Mouse (Mus musculus) intestine, embryonic 15.5 days (tissue): Measurements from ENCODE around the gene Cd3eap. TPM values are rescaled to one million over a fixed set of nuclear protein-coding genes. Genes with fewer than 3 reads are reported as not detected.

Experiments
- ATAC-seq: fragments of 200-750 bp; cut with Nextera tagmentation; 2 replicates; pipeline ENCODE4 v1.8.0; 2017; ENCODE audit warnings: moderate TSS enrichment, moderate library complexity
- H3K27ac ChIP-seq: fragments of 300-500 bp; sonication (generic); 2 replicates; pipeline ENCODE4 v1.5.1; 2015; ENCODE audit warnings: mild to moderate bottlenecking, inconsistent platforms
- H3K27me3 ChIP-seq: fragments of 300-500 bp; sonication (generic); replicated peaks from 2 replicates; pipeline ENCODE4 v1.6.1; 2015; ENCODE audit warnings: inconsistent platforms
- H3K36me3 ChIP-seq: fragments of 300-500 bp; sonication (generic); 2 replicates; pipeline ENCODE4 v1.6.1; 2015; ENCODE audit warnings: inconsistent platforms
- H3K4me1 ChIP-seq: fragments of 300-500 bp; sonication (generic); replicated peaks from 2 replicates; pipeline ENCODE4 v1.6.1; 2015; ENCODE audit warnings: inconsistent platforms
- H3K4me2 ChIP-seq: fragments of 300-500 bp; sonication (generic); replicated peaks from 2 replicates; pipeline ENCODE4 v1.6.1; 2015; ENCODE audit warnings: mild to moderate bottlenecking, inconsistent platforms
- H3K4me3 ChIP-seq: fragments of 300-500 bp; sonication (generic); replicated peaks from 2 replicates; pipeline ENCODE4 v1.5.1; 2015; ENCODE audit warnings: inconsistent platforms
- H3K9ac ChIP-seq: fragments of 300-500 bp; sonication (generic); 2 replicates; pipeline ENCODE4 v1.6.1; 2015; ENCODE audit warnings: inconsistent platforms
- H3K9me3 ChIP-seq: fragments of 300-500 bp; sonication (generic); 2 replicates; pipeline ENCODE4 v1.6.1; 2016; ENCODE audit warnings: inconsistent platforms
- WGBS: fragments of 180-500 bp; shearing (Covaris S2); methylation state at CpG from one replicate; pipeline ENCODE4 v1.1.7; 2015; 5-methylcytosine and 5-hydroxymethylcytosine counted together
- polyA plus RNA-seq: library from polyadenylated mRNA; unstranded; fragments of >200 nt; fragmentation: Nextera tagmentation; extraction: Ambion mirVana; gene quantifications from 2 replicates; pipeline ENCODE4 v1.2.1, GENCODE M21; 2015

Gene Cd3eap
- polyA plus RNA-seq, 1 experiment from 2014 or later, result 21.7 TPM

DNA sequence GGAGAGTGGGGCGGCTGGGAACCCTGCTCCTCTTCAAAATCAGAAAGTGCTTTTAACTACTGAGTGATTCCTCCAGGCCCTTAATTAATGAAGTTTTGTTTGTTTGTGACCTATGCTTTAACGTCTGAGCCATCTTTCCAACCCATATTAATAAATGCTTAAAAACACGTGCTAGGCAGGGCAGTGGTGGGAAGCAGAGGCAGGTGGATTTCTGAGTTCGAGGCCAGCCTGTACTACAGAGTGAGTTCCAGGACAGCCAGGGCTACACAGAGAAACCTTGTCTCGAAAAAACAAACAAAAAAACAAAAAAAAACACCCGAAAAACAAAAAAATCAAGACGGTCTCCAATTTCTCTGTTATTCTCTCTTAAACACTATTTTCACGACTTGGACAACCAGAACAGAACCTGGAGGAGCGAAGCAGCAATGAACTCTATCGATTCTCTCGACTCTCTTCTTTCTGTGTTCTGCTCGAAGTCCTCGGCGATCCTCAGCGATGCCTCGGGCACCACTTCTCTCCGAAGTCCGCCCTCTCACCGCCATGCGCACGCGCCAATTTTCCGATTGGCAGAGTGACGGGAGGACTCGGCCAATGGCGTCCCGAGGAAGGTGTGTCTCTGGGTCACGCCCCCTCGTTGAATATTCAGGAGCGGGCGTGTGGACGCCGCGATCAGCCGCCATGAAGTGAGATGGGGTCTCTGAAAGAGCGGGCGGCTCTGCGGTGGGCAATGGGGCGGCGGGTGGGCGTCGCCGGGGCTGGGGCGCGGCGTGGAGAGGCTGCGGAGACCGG lies 22.3 kb upstream of the Cd3eap start, which contains the start of gene Ercc2:
TSS of gene Ercc2 (plus strand) at position 634 of the 789 bp plus-strand sequence.
- 5% methylated on average over 46 of the region's 48 CpGs for WGBS
- peak; percentile 98 for ATAC-seq

DNA sequence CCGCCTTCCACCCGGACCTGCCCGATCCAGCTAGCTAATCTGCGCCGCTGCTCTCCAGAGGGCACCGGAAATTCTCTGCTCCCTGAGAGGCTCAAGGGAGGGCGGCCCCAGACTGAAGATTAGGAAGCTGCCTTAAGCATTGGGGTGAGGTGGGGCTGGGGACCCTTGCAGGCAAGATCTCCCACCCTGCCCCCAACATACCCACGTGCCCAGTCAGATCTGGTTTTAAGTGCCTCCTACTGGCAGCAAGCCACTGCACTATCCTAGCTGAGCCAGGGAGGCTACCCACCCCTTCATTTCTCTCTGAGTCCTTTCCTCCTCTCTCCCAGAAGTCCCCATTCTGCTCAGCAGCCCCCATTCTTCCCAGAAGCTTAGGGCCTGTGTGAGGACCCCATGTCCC lies 18.8 kb upstream of the Cd3eap start:
- Histone ChIP-seq H3K27me3 (no peaks in the 10 kb centered on the region), H3K9ac (no peak overlapping the region), H3K4me1 (peaks cover 3% of the 10 kb centered on the region), H3K36me3 (no peaks in the 10 kb centered on the region), H3K9me3 (no peaks in the 10 kb centered on the region), H3K27ac (no peak overlapping the region), H3K4me3 (no peak overlapping the region), H3K4me2 (no peak overlapping the region)
- 68% methylated on average over 8 of the region's 8 CpGs for WGBS
- no peak for ATAC-seq

More for the DNA sequence above, 22.3 kb upstream of the Cd3eap start, which contains the start of gene Ercc2:
- Histone ChIP-seq H3K27ac (peak within 1 kb of the TSS; percentile 20; the same call in 1 of the 2 replicates), H3K4me1 (peaks cover 4% of the 10 kb centered on the region), H3K4me2 (peak within 1 kb of the TSS; percentile 78), H3K36me3 (peaks cover 10% of the 10 kb centered on the region; the same call in 1 of the 2 replicates), H3K27me3 (no peaks in the 10 kb centered on the region), H3K9me3 (no peaks in the 10 kb centered on the region), H3K9ac (peak within 1 kb of the TSS; percentile 76), H3K4me3 (peak within 1 kb of the TSS; percentile 66)

DNA sequence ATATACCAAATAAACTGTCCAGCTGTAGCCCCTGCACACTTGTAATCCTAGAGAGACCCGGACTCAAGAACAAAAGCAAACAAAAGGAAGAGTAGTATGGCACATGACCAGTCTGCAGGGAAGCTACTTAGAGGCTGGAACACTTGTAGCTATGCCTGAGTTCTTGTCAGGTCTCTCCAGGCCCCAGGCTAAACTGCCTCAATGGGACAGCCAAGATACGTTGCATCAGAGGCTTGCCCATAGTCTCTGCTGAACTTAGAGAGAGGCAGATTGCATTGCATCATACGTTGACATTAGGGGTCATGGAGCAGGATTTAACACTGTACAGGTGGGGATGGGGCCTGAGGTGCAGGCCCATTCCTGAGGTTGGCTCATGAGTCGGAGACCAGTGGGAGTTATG lies 16.7 kb upstream of the Cd3eap start:
- Histone ChIP-seq H3K4me3 (no peak overlapping the region), H3K9ac (no peak overlapping the region), H3K27ac (no peak overlapping the region), H3K4me1 (no peaks in the 10 kb centered on the region), H3K36me3 (no peaks in the 10 kb centered on the region), H3K4me2 (no peak overlapping the region), H3K27me3 (no peaks in the 10 kb centered on the region), H3K9me3 (no peaks in the 10 kb centered on the region)
- no peak for ATAC-seq
- 79% methylated on average over 4 of the region's 4 CpGs for WGBS

DNA sequence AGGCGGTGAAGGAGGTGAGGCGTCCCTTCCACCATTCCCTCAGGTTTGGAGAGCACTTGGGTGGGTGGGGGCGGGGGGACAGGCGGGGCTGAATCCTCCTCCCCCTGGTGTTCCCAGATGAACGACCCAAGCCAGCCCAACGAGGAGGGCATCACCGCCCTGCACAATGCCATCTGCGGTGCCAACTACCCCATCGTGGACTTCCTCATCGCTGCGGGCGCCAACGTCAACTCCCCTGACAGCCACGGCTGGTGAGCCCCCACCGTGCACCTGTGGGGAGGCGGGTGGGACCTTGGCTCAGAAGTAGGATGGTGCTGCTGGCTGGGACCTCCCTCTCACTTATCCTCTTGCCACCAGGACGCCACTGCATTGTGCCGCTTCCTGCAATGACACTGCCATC lies 16.1 kb upstream of the Cd3eap start:
- no peak overlapping the region for H3K4me2 ChIP-seq
- H3K4me1 ChIP-seq, result no peaks in the 10 kb centered on the region
- no peak overlapping the region for H3K4me3 ChIP-seq
- no peak overlapping the region for H3K9ac ChIP-seq
- no peaks in the 10 kb centered on the region for H3K36me3 ChIP-seq
- H3K27me3 ChIP-seq, result no peaks in the 10 kb centered on the region
- WGBS, result 77% methylated on average over 18 of the region's 18 CpGs
- no peaks in the 10 kb centered on the region for H3K9me3 ChIP-seq
- no peak for ATAC-seq
- H3K27ac ChIP-seq, result no peak overlapping the region

DNA sequence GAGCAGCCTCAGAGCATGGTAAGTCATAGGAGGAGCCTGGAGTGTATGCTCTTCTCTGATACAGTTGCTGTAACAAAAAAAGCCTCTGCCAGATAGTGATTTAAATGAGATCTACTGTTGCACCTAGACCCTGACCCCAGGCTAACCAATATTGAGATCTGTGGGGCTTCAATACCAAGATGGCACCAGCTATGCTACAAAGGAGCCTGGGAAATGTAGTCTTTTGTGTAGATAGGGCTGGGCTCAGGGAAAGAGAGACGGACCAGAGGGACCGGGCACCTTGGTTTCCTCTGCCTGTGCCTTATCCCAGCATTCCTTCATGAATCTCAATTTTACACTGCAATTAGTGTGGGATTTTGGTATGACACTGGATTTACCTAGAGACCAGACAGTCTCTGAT lies 14.1 kb upstream of the Cd3eap start:
- Histone ChIP-seq H3K4me1 (peaks cover 9% of the 10 kb centered on the region; the same call in 1 of the 2 replicates), H3K9ac (no peak overlapping the region), H3K36me3 (no peaks in the 10 kb centered on the region), H3K9me3 (no peaks in the 10 kb centered on the region), H3K4me3 (no peak overlapping the region), H3K27me3 (no peaks in the 10 kb centered on the region), H3K4me2 (no peak overlapping the region), H3K27ac (no peak overlapping the region)
- ATAC-seq, result no peak
- 87% methylated on average over 2 of the region's 2 CpGs for WGBS

DNA sequence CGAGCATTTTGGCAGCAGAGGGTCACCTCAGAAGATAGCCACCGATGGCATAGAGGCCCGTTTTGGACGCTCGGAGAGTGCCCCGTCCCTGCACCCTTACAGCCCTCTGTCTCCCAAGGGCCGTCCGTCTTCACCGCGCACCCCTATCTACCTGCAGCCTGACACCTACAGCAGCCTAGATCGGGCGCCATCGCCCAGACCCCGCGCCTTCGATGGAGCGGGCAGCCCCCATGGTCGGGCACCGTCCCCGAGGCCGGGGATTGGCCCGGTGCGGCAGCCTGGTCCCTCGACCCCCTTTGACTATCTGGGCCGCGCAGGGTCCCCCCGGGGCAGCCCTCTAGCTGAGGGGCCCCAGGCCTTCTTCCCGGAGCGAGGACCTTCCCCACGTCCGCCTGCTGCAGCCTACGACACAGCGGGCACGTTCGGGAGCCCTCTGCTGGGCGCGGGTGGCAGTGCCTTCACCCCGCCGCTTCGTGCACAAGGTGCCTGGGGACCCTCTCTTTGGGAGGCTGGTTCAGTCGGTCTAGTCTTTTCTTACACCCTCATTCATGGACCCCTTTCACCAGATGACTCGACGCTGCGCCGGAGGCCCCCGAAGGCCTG lies 10.6 kb upstream of the Cd3eap start:
- Histone ChIP-seq H3K9me3 (no peaks in the 10 kb centered on the region), H3K4me1 (peaks cover 10% of the 10 kb centered on the region; the same call in 1 of the 2 replicates), H3K4me2 (peak overlapping the region; percentile 87), H3K27ac (no peak overlapping the region), H3K4me3 (peak overlapping the region; percentile 39), H3K9ac (peak overlapping the region; percentile 47; the same call in 1 of the 2 replicates), H3K36me3 (no peaks in the 10 kb centered on the region), H3K27me3 (no peaks in the 10 kb centered on the region)
- WGBS, result 11% methylated on average over 46 of the region's 46 CpGs
- peak; percentile 73 for ATAC-seq

DNA sequence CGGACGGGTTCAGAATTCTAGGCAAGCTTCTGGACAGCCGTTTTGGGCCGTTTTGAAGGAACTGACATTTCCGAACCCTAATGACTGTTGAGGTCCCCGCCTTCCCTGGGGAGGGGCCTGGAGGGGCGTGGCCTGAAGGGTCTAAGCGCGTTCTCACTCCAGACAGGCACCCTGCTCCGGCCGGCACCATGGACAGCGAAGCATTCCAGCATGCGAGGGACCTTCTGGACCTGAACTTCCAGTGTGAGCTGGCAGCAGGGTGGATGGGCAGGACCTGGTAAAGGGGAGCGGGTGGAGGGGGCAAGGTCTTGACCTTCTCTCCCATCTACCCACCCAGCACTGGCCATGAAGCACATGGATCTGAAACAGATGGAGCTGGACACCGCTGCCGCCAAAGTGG lies 9.1 kb upstream of the Cd3eap start:
- H3K4me2 ChIP-seq, result no peak overlapping the region
- no peak for ATAC-seq
- no peak overlapping the region for H3K27ac ChIP-seq
- H3K27me3 ChIP-seq, result no peaks in the 10 kb centered on the region
- H3K9ac ChIP-seq, result no peak overlapping the region
- 17% methylated on average over 16 of the region's 16 CpGs for WGBS
- H3K4me3 ChIP-seq, result no peak overlapping the region
- no peaks in the 10 kb centered on the region for H3K9me3 ChIP-seq
- peaks cover 18% of the 10 kb centered on the region for H3K4me1 ChIP-seq
- no peaks in the 10 kb centered on the region for H3K36me3 ChIP-seq

DNA sequence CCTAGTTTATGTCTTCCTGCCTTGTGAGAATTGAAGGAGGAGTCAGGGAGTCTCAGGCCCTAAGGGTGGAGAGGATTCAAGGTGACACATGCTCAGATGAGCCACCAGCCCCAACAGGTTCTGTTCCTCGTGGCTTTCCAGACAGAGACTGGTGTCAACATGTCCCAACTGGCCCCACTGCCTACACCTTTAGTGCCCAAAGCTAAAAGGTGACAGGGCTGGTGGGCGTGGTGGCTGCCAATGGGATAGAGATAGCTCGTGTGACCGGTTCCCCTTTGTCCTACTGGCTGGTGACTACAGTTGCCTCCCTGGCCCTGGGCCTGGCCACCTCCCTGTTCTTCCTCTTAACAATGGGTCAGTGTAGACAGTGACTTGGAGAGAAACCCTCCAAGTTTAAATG lies 6.1 kb upstream of the Cd3eap start:
- Histone ChIP-seq H3K4me2 (no peak overlapping the region), H3K9ac (no peak overlapping the region), H3K9me3 (no peaks in the 10 kb centered on the region), H3K27me3 (no peaks in the 10 kb centered on the region), H3K4me3 (no peak overlapping the region), H3K4me1 (peaks cover 33% of the 10 kb centered on the region), H3K36me3 (no peaks in the 10 kb centered on the region), H3K27ac (no peak overlapping the region)
- WGBS, result 71% methylated on average over 4 of the region's 4 CpGs
- no peak for ATAC-seq

DNA sequence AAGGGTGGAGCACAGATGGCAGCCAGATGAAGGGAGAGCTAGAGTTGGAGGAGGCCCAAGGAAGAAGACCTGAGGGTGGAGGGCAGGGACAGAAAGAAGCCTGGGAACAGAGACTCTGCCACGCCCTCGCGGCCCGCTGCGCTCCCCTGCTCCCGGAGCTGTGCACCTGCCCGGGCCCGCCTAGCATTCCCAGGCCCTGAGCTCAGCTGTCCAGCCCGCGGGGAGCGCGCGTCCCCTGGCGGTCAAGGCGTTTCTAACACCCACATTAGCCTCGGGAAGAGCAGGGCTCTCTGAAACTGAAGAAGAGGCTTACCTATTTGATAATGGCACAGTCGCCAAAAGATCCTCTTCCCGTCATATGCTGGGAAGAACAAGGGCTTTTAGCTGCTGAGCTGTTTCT lies 4.6 kb upstream of the Cd3eap start:
- peak; percentile 30 for ATAC-seq
- no peak overlapping the region for H3K4me3 ChIP-seq

DNA sequence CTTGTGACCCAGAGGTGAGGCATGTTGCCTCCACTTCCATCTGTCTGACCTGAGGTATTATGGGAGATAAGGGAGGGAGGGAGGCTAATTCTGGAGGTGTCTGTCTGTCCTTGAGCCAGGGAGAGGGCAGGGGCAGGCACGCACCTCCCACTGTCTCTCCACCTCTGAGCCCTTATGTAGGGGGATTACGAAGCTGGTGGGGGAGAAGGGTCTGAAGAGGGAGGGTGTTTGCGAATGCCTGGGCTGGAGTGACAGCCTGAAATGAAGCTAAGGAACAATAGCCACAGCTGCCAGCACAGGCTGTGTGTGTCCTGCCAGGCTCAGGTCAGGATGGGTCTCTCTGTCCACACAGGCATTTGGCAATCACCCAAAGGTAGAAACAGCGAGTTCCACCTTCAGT lies 3.0 kb upstream of the Cd3eap start:
- WGBS, result 46% methylated on average over 4 of the region's 4 CpGs
- Histone ChIP-seq H3K9ac (0 out of 2 replicates have a peak overlapping the region, but pooled peaks have one; percentile 54), H3K4me3 (no peak overlapping the region), H3K4me1 (peaks cover 34% of the 10 kb centered on the region), H3K27me3 (no peaks in the 10 kb centered on the region), H3K36me3 (0 out of 2 replicates have a peak, but pooled peaks cover 6% of the 10 kb centered on the region), H3K4me2 (peak overlapping the region; percentile 99), H3K9me3 (no peaks in the 10 kb centered on the region), H3K27ac (no peak overlapping the region)
- ATAC-seq, result no peak

More for the DNA sequence above, 4.6 kb upstream of the Cd3eap start:
- no peaks in the 10 kb centered on the region for H3K9me3 ChIP-seq
- H3K4me2 ChIP-seq, result peak overlapping the region; percentile 0; the same call in 1 of the 2 replicates
- H3K27ac ChIP-seq, result no peak overlapping the region
- no peaks in the 10 kb centered on the region for H3K36me3 ChIP-seq
- 2% methylated on average over 18 of the region's 18 CpGs for WGBS
- H3K9ac ChIP-seq, result no peak overlapping the region
- H3K4me1 ChIP-seq, result peaks cover 29% of the 10 kb centered on the region
- H3K27me3 ChIP-seq, result no peaks in the 10 kb centered on the region

DNA sequence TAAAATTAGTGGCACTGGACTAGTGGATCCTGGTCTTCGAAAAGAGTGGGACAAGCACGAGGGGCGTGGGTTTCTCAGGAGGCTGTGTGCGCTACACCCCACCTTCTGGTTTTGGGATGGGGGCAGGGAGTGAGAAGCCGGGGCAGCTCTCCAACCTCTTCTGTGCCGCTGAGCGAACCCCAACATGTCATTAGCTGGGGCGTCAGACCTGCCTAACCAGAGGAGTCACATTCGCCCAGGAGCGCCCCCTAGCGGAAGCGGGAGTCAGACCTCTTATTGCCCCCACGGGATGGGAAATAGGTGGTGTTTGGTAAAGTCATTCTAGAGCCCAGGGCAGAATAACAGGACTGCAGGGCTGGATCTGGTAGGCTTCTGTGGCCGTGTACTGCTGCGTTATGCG lies 2.4 kb upstream of the Cd3eap start:
- Histone ChIP-seq H3K4me3 (peak overlapping the region; percentile 73), H3K36me3 (0 out of 2 replicates have a peak, but pooled peaks cover 6% of the 10 kb centered on the region), H3K27me3 (no peaks in the 10 kb centered on the region), H3K9me3 (no peaks in the 10 kb centered on the region), H3K4me1 (peaks cover 36% of the 10 kb centered on the region), H3K4me2 (peak overlapping the region; percentile 99), H3K9ac (peak overlapping the region; percentile 54; the same call in 1 of the 2 replicates), H3K27ac (no peak overlapping the region)
- no peak for ATAC-seq
- 10% methylated on average over 16 of the region's 16 CpGs for WGBS

DNA sequence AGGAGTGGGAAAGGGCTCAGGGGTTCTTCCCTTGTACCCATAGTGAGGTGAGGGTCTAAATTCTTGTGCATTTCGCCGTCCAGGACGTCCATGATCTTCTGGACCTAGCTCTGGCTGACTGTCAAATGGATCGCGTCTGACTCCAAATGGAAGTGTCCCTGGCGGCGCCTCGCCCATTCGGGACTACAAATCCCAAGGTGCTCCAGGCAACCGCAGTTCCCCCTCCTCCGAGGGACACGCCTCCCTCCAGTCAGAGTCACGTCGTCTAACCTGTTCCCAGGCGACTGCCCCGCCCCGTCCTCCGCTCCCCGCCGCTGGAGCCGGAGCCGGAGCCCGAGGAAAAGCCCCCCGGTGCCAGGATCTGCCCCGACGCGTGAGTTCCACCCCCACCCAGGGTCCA lies 1.7 kb upstream of the Cd3eap start:
- peaks cover 36% of the 10 kb centered on the region for H3K4me1 ChIP-seq
- 0 out of 2 replicates have a peak, but pooled peaks cover 9% of the 10 kb centered on the region for H3K36me3 ChIP-seq
- no peaks in the 10 kb centered on the region for H3K9me3 ChIP-seq
- no peaks in the 10 kb centered on the region for H3K27me3 ChIP-seq
- H3K27ac ChIP-seq, result 0 out of 2 replicates have a peak overlapping the region, but pooled peaks have one; percentile 18
- WGBS, result under 1% methylated on average over 27 of the region's 27 CpGs
- peak overlapping the region; percentile 73 for H3K4me3 ChIP-seq
- H3K4me2 ChIP-seq, result peak overlapping the region; percentile 99
- peak; percentile 82 for ATAC-seq
- H3K9ac ChIP-seq, result peak overlapping the region; percentile 54
